Mouse (Mus musculus) gonadal fat pad, adult 2 months (tissue): ENCODE measurements around the gene Son. TPM values are rescaled to one million over a fixed set of nuclear protein-coding genes. Genes with fewer than 3 reads are reported as not detected.

Experiments
- DNase-seq: peaks from one replicate; pipeline ENCODE4 v3.0.0-alpha.2; 2012; ENCODE audit warnings: low read depth
- polyA plus RNA-seq: library from polyadenylated mRNA; depleted of rRNA; stranded (reverse); fragments of >200 nt; gene quantifications from 2 replicates; pipeline ENCODE4 v1.2.3, GENCODE M21; 2012; rRNA removed

Gene Son
- polyA plus RNA-seq, 1 experiment: 110 TPM

DNA sequence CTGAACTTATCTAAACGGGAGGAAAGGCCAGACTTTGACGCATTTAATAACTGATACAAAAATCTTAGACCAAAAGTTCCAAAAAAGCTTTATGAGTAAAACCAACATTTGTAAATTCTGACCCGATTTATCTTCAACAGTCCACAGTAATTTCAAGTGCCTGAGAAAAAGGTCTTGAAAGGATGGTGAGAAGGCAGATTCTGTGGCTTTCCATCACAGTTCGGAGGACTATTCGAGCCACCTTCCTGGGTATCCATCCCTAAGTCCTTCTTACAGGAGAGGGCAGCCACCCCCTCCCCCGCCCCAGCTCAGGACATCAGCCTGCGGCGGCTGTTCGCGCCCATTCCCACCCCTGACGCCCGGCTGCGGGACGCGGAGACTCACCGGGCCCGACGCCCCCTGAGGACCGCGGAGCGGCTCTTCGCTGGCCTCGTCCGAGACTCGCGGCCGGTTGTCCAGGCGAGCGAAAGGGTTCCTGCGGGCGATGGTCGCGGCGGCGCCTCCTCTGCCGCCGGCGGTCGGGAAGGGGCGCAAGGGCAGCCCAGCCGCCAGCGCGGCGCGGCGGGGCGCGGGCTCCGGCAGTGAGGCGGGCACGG, 40.8 kb downstream of the Son start:
- DNase-seq: no peak

DNA sequence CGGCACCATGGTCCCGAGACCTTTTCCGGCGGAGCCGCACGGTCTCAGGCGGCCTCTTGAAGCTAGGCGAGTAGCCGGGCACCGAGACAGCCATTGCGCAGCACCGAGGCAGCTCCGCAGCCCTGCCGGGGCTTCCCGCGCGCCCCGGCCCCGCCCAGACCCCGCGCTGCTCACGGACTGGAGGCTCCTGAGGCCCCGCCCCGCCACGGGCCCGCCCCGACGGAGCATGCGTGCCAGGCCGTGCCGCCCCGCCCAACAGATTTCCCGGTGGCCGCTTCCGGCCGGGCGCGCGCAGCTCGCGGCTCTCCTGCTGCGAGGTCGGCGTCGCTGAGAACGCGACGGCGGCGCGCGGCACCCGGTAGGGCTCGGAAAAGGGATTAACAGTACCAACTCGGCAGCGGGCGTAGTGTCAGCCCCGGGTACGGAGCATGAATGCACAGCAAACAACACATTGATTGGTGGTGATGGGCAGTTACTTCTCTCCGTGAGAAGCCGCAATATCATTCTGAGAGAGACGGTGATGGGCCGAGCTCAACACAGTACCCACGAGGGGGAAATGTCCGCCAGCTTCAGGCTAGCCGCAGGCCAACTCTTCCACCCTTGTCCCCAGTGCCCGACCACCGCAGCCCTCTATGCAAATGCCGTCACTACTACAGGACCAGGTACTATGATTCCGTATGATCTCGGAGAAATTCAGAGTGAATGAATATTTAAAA, 41.5 kb downstream of the Son start, which contains the start of gene Donson:
Gene Donson, minus strand, starts transcription at position 152 of the 716 bp plus-strand sequence.
- no peak for DNase-seq

DNA sequence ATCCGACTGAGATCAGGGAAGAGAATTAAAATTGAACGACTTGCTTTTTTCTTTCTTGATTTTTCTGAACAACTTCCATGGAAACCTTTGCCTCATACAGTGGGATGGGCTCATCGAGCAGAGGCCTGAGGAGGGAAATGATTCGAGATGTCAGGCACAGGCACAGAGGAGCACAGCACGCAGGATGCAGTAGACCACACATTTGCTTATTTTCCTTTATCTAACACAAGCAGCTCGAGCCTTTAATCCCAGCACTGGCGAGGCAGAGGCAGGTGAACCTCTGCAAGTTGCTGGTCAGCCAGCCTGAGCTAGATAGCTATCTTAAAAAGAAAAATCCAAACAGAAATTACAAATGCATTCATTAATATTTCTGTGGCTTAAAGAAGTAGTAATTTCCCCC, 42.5 kb downstream of the Son start:
- DNase-seq: no peak

DNA sequence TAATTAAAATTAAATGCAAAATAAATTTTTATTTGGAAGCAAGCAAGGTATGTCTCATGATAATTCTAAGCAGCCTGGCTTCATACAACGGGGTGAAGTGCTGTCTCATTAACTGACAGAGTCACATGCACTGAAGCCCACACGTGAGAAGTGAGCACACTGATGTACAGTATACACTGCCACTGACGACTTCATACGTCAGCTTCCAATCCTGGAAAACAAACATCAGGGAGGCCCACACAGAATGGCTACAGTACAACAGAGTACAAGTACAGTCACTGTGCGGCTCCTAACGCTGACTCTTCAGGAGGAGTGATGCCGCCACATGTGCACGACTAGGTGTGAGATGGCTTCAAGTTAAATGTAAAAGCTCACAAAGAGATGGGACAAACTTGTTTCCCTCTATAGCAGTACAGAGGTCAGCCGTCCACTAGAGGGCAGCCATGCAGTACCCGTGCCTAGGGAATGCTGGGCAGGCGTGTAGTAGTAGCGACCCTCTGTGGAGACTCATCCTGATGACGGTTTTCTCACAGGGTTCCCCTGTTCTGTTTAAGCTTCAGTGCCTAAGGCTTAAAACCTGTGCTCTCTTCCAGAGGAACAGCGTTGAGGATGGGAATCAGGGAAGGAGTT, 47.3 kb downstream of the Son start:
- DNase-seq: no peak

DNA sequence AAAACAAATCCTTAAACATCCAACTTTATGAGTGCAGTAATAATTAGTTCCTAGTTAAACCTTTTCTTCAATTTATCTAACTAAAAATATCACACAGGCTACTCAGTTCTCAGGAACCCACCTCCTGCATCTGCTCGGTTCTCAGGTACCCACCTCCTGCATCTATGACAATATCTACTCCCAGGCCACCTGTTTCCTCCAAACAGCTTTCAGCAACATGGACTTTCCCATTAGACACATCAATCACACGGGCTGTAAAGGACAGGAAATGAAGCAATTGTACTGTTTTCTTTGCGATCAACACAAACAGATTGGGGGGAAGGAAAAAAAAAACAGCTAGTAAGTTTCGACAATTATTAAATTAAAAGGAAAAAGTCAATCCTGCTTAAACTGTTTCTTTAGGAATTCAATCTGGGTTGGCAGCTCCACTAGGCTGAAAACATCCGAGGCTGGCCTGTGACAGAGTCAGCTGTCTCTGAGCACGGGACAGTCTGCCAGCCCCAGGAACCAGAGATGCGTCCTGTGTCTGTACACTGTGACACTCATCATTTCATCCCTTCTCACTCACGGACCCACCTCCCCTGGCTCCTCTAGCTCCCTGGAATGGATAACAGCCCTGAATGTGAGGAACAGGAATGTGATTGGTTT, 47.9 kb downstream of the Son start:
- DNase-seq: no peak

DNA sequence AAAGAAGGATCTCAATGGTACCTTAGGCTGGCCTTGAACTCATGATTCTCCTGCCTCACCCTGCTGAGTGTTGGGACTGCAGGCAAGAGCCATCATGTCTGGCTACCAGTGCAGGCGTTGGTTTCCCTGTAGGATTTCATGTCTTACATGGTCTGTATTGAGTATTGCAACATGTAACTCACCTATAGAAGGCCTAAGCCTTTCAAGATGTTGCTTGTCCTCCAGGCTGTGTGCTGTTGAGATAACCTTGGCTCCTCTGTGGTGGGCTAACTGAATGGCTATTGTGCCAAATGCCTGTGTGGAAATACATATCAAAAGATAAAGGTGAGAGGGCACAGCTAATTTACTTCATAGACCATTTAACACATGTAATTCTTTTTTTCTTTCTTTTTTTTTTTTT, 51.7 kb downstream of the Son start:
- no peak for DNase-seq

DNA sequence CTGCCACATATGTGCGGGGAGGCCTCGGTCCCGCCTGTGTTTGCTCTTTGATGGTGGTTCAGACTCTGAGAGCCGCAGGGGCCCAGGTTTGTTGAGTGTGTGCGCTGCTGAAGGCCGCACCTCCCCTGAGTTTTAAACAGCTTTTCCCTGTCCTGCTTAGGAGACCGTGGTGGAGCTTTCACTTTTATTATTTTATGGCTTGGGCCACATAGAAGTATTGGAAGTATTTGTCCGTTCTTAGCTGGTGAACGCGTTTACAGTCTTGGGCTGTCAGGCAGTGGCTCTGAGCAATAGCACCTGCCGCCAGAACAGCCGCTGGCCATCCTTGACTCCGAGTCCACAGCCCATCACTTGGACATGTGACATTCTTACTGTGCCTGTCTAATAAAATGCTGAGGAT, 54.6 kb downstream of the Son start:
- no peak for DNase-seq

DNA sequence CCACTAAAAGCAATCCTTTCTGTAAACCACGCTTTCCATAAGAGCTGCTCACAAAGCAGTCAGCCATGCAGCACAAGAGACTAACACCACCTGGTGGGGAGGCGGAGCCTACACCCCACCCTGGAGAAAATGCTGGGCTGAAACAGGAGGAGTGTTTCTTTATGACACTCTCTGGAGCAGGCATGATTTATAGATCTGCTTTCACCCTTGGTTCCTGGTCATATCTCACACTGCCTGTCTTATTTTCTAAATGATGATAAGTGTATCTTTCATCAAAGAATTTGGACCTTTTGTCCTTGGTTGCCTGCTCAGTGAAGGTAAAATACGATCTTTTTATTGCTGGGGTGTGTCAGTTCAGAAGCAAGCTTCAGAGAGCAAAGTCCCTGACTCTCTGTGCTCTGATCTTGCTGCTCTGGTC, 55.5 kb downstream of the Son start:
- no peak for DNase-seq

DNA sequence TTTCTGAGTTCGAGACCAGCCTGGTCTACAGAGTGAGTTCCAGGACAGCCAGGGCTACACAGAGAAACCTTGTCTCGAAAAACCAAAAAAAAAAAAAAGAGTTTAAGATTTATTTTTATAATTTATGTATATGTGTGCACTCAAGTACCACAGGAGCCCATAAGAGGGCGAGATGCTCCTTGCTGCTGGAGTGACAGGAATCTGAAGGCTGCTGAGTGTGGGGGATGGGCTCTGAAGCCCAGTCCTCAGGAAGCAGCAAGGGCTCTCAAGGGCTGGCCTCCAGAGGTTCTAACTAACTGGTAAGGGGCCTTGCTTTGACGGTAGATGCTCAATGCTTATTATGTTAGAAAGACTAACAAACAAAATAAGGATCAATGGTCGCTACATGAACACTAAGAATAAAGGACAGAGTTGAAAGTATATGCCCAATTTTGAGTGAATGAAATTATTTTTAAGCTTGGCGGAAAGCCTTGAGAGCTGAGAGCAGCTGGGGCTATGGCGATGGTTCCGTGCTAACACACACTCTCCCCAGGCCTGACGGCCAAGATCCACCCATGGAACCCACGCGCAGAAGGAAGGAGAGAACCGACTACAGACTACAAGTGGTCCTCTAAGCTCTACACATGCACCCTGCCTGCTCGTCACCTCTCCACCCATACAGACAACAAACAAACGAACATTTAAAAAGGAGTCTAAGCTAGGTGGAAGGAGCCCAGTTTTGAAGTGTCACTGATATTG, 57.5 kb downstream of the Son start:
- DNase-seq: no peak

DNA sequence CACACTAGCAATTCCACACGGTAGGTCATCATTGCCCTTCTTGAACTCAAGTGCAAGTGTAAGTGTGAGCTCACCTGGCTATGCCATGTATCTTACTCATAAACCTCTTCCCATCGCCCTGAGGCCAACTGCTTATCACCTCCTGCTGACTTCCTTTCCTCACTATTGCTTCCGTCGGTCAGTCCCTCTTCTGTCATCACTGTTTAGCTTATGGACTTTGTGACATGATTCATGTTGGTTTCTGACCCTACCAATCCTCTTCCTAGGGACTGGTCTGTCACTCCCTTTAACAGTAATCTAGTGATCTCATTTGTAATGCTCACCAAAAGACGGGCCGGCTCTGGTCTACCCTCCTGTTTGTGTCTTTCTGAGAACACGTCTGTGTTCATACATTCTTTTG, 62.9 kb downstream of the Son start:
- no peak for DNase-seq

DNA sequence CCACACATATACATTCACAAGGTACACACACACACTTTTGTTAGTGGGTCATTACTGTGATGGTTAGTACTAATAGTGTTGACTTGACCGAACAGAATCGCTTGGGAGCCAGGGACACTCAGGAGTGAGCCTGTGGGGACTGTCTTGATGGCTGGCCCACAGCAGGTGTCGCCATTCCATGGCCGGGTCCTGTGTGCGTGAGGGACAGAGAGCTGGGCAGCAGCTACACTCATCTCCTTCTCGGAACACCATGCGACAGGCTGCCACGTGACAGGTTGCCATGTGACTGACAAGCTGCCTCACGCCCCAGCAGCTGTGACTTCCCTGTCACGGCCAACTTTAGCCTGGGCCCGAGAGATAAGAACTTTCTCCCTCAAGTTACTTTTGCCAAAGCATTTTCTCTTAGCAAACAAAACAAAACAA, 69.6 kb downstream of the Son start:
- DNase-seq: no peak

DNA sequence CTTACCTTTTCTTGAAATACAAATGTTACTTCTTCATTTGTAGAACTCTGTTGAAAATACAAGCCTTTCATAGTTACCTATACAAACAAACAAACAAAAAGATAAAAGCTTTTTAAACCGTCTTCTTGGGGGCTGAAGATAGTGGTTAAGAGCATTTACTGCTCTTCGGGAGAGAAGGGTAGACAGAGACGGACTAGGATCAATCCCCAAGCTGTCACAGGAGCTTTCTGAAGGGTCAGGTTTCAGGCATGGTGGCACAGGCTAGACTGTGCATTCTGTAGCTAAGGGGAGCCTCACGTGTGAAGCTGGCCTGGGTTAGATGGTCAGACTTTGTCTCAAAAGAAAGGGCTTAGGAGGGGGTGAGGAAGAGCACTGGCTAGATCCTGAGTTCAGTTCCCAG, 70.1 kb downstream of the Son start:
- DNase-seq: no peak

DNA sequence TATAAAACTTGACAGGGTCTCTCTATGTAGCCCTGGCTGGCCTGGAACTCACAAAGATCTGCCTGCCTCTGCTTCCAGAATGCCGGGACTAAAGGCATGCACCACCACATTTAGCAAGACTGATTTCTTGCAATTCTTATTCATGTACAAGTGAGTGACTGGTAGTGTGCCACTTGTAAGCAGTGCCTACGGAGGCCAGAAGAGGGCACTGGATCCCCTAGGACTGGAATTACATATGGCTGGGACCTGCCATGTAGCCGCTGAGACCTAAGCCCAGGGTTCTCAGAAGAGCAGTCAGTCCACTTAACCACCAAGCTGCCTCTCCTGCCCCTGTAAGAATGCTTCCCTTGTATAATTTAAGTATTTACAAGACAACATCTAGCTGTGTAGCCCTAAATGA, 76.9 kb downstream of the Son start:
- no peak for DNase-seq

DNA sequence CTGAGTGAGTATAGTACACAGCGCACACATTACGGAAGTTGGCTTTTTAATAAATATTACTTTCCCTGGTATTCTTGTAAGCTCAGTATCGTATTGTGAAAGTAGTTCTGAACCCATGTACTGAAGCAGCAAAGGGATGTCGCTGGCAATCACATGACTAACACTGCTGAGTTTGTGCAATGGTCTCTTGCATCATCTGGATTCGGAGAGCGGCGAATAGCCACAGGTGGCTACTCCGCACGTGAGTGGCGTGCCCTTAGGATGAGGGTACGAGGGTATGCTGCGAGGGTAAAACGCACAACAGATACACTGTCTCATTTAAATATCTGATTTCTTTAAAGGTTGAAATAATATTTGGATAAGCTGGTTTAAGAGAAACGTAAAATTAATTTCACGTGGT, 80.1 kb downstream of the Son start:
- DNase-seq: peak; percentile 55

DNA sequence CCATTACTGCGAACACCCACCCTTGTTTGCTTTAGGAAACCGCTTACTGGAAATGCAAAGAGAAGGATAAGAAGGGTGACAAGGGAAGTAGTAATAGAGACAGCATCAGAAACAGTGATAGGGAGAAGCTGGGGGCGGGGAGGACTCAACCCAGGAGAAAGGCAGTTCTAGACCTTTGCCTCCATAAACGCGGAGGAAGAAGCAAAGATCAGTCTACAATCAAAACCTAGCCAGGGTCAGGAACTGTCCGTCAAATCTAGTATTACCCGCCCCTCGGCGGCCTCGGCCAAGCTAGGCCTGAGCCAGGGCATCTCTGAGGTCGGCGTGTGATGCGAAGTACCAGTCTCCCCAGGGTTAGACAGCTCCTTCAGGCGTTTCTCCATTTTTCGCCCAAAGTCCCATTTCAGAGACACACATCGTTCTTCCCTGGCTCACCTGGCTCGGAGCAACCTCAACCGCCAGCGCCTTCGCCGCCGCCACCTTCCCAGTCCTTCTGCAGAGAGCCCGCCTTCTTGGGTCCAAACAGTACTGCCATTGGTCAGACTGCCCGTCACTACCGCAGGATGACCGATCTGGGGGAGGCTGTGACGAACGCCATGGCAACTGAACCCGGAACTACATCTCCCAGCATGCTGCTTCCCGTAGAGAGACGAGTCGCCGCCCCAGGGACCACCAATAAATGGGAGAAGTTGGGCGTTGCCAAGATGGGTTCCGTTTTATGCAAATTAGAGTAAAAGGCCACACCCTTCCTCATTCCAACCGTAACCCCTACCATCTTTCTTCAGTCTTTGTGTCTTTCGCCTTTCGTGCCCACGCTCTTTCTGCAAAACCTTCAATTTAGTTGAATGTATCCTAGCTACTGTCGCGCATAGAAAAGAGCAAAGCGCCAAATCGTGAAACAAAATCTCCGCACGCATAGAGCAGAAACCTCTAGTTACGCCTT, 81.1 kb downstream of the Son start, which contains the start of gene Cryzl1:
Gene Cryzl1, minus strand, starts transcription at position 853 of the 943 bp plus-strand sequence.
- DNase-seq: peak; percentile 97

Other genes with a start within 250 kb of the Son start
- gene Il10rb, start 241.3 kb upstream of the Son start, polyA plus RNA-seq: 45.8 and 55.7 TPM in 2 replicates
- gene Ifnar1, start 162.3 kb upstream of the Son start, polyA plus RNA-seq: 25.7 and 26.7 TPM in 2 replicates
- 39.0 and 46.2 TPM in 2 replicates for gene Ifngr2, start 100.4 kb upstream of the Son start, polyA plus RNA-seq
- 81.1 and 81.7 TPM in 2 replicates for gene Tmem50b, start 49.7 kb upstream of the Son start, polyA plus RNA-seq
- gene Dnajc28, start 28.5 kb upstream of the Son start, polyA plus RNA-seq: 1.5 and 2.0 TPM in 2 replicates
- gene Gart, start 554 bp upstream of the Son start, polyA plus RNA-seq: 35.3 and 36.3 TPM in 2 replicates
- gene Donson, start 41.3 kb downstream of the Son start, polyA plus RNA-seq: 3.6 and 3.8 TPM in 2 replicates
- gene Cryzl1, start 81.5 kb downstream of the Son start, polyA plus RNA-seq: 25.1 and 30.9 TPM in 2 replicates
- gene Itsn1, start 81.8 kb downstream of the Son start, polyA plus RNA-seq: 19.0 and 25.8 TPM in 2 replicates